Mouse (Mus musculus) CH12.LX (cell line): ENCODE data around the gene Sdf4. TPM values are rescaled to one million over a fixed set of nuclear protein-coding genes. Genes with fewer than 3 reads are reported as not detected.

Experiments
- DNase-seq: peaks from one replicate; pipeline ENCODE4 v3.0.0-alpha.2; 2013; ENCODE audit errors: extremely low read depth
- H3K27ac ChIP-seq: 2 replicates; pipeline ENCODE4 v1.5.1; 2012; ENCODE audit warnings: low read depth, mild to moderate bottlenecking, control low read depth, moderate library complexity; ENCODE audit not compliant: insufficient read depth
- H3K27me3 ChIP-seq: replicated peaks from 2 replicates; pipeline ENCODE3; 2012; ENCODE audit warnings: inconsistent platforms
- H3K36me3 ChIP-seq, 2 experiments: replicated peaks in 1 of 2; 2 replicates each; pipeline versions ENCODE3 to v1.6.1; 2012; ENCODE audit warnings: inconsistent platforms in 1 of 2, low read length in 1 of 2, mild to moderate bottlenecking in 1 of 2, mixed read lengths in 1 of 2, moderate library complexity in 1 of 2; ENCODE audit not compliant: control insufficient read depth in 1 of 2, insufficient read depth in 1 of 2
- H3K4me1 ChIP-seq, 2 experiments: 2 replicates each; pipeline ENCODE4 v1.6.1; 2012; ENCODE audit warnings: inconsistent platforms in 1 of 2, moderate library complexity in 1 of 2; ENCODE audit not compliant: insufficient read depth in 2 of 2, control insufficient read depth in 1 of 2
- H3K4me2 ChIP-seq: 2 replicates; pipeline ENCODE4 v1.6.1; 2012; ENCODE audit warnings: low read depth, mild to moderate bottlenecking, control low read depth; ENCODE audit not compliant: poor library complexity, insufficient read depth, severe bottlenecking
- H3K4me3 ChIP-seq, 3 experiments: fragments of 150-350 bp in 1 of 3; sonication (generic) in 1 of 3; replicated peaks in 1 of 3; 2 replicates each; pipeline versions ENCODE3 to v1.5.1; 2011 to 2012; ENCODE audit warnings: low read depth in 2 of 3, low read length in 2 of 3, mild to moderate bottlenecking in 2 of 3, moderate library complexity in 2 of 3, control low read depth in 1 of 3, improper control_type of control experiment in 1 of 3, inconsistent platforms in 1 of 3, mixed read lengths in 1 of 3; ENCODE audit not compliant: poor library complexity in 1 of 3
- H3K79me2 ChIP-seq: replicated peaks from 2 replicates; pipeline ENCODE4 v1.6.1; 2012; ENCODE audit warnings: mild to moderate bottlenecking, moderate library complexity; ENCODE audit not compliant: control insufficient read depth, poor library complexity, insufficient read depth, severe bottlenecking; ENCODE audit errors: extremely low read depth
- H3K9ac ChIP-seq: 2 replicates; pipeline ENCODE4 v1.6.1; 2012; ENCODE audit warnings: low read depth, mild to moderate bottlenecking, control low read depth, moderate library complexity; ENCODE audit not compliant: insufficient read depth
- H3K9me3 ChIP-seq: replicated peaks from 2 replicates; pipeline ENCODE3; 2012; ENCODE audit warnings: low read length, inconsistent platforms, mixed read lengths
- CHD1 ChIP-seq: IDR thresholded peaks from 2 replicates; pipeline ENCODE4 v1.6.1; 2012; ENCODE audit warnings: low read depth, low read length, improper control_type of control experiment, inconsistent platforms
- CHD2 ChIP-seq: IDR thresholded peaks from 2 replicates; pipeline ENCODE4 v1.6.1; 2011; ENCODE audit warnings: low read length, improper control_type of control experiment
- CTCF ChIP-seq, 2 experiments: IDR thresholded peaks in 1 of 2; conservative IDR thresholded peaks in 1 of 2; 2 replicates each; pipeline ENCODE4 v1.5.1; 2011 to 2012; ENCODE audit warnings: low read depth in 2 of 2, low read length in 2 of 2, improper control_type of control experiment in 1 of 2, inconsistent platforms in 1 of 2, mild to moderate bottlenecking in 1 of 2, moderate library complexity in 1 of 2
- E2F4 ChIP-seq: IDR thresholded peaks from 2 replicates; pipeline ENCODE4 v1.6.1; 2011; ENCODE audit warnings: low read depth, low read length, improper control_type of control experiment; ENCODE audit not compliant: insufficient replicate concordance
- ELF1 ChIP-seq: IDR thresholded peaks from 2 replicates; pipeline ENCODE4 v1.6.1; 2014; ENCODE audit warnings: low read depth, mild to moderate bottlenecking, inconsistent platforms, low read length, improper control_type of control experiment
- ETS1 ChIP-seq: conservative IDR thresholded peaks from 2 replicates; pipeline ENCODE4 v1.6.1; 2012; ENCODE audit warnings: low read depth, mild to moderate bottlenecking, inconsistent platforms, low read length, improper control_type of control experiment, moderate library complexity
- MAZ ChIP-seq: IDR thresholded peaks from 2 replicates; pipeline ENCODE4 v1.6.1; 2012; ENCODE audit warnings: low read depth, mild to moderate bottlenecking, inconsistent platforms, low read length, improper control_type of control experiment, moderate library complexity
- MXI1 ChIP-seq: IDR thresholded peaks from 2 replicates; pipeline ENCODE4 v1.6.1; 2011; ENCODE audit warnings: mild to moderate bottlenecking, low read depth, low read length, improper control_type of control experiment
- MYC ChIP-seq: IDR thresholded peaks from 2 replicates; pipeline ENCODE4 v1.6.1; 2011; ENCODE audit warnings: low read depth, mild to moderate bottlenecking, improper control_type of control experiment, low read length
- NELFE ChIP-seq: IDR thresholded peaks from 2 replicates; pipeline ENCODE4 v1.6.1; 2011; ENCODE audit warnings: low read depth, low read length, improper control_type of control experiment
- PAX5 ChIP-seq: IDR thresholded peaks from 2 replicates; pipeline ENCODE4 v1.6.1; 2012; ENCODE audit warnings: low read length, inconsistent platforms, mixed read lengths
- POLR2A ChIP-seq: IDR thresholded peaks from 2 replicates; pipeline ENCODE4 v1.6.1; 2011; ENCODE audit warnings: low read depth, mild to moderate bottlenecking, improper control_type of control experiment, low read length
- RAD21 ChIP-seq: IDR thresholded peaks from 2 replicates; pipeline ENCODE4 v1.6.1; 2011; ENCODE audit warnings: low read depth, mild to moderate bottlenecking, low read length, improper control_type of control experiment, moderate library complexity
- RCOR1 ChIP-seq: conservative IDR thresholded peaks from 2 replicates; pipeline ENCODE4 v1.6.1; 2012; ENCODE audit warnings: low read depth, mild to moderate bottlenecking, inconsistent platforms, low read length, improper control_type of control experiment
- TCF12 ChIP-seq: IDR thresholded peaks from 2 replicates; pipeline ENCODE4 v1.6.1; 2014; ENCODE audit warnings: low read depth, mild to moderate bottlenecking, inconsistent platforms, low read length, improper control_type of control experiment
- UBTF ChIP-seq: IDR thresholded peaks from 2 replicates; pipeline ENCODE4 v1.6.1; 2012; ENCODE audit warnings: low read depth, mild to moderate bottlenecking, inconsistent platforms, low read length, improper control_type of control experiment, moderate library complexity
- ZMIZ1 ChIP-seq: IDR thresholded peaks from 2 replicates; pipeline ENCODE4 v1.6.1; 2012; ENCODE audit warnings: low read depth, mild to moderate bottlenecking, inconsistent platforms, low read length, improper control_type of control experiment
- ZNF384 ChIP-seq: IDR thresholded peaks from 2 replicates; pipeline ENCODE4 v1.6.1; 2012; ENCODE audit warnings: low read depth, low read length, improper control_type of control experiment, inconsistent platforms
- dilution Hi-C: fragments of 300-500 bp; cut with MboI; formaldehyde crosslinking; loops from 2 replicates; pipeline ENCODE4 v1.14.3; 2020; ENCODE audit warnings: low sequenced_read_pairs; ENCODE audit not compliant: extremely low pct_unique_long_range_greater_than_20kb, extremely low pct_ligation_motif_present
- in situ Hi-C: fragments of 300-500 bp; cut with MboI; formaldehyde crosslinking; loops from 3 replicates; pipeline ENCODE4 v1.14.3; 2019; ENCODE audit warnings: low sequenced_read_pairs, low pct_ligation_motif_present, low pct_unique_long_range_greater_than_20kb, mixed read lengths
- polyA plus RNA-seq: library from polyadenylated mRNA; unstranded; fragments of >175 nt; gene quantifications from 2 replicates; pipeline ENCODE4 v1.2.1, GENCODE M21; 2012; ENCODE audit warnings: low read depth; ENCODE audit not compliant: insufficient read length
- total RNA-seq, 2 experiments: library from RNA; depleted of rRNA; stranded (reverse); fragments of 300-350 nt in 1 of 2; fragments of >200 nt in 1 of 2; gene quantifications; 2 replicates each; pipeline ENCODE4 v1.2.3; 2012 to 2014

The Sdf4 gene
- total and polyA plus RNA-seq, 3 experiments = 167 to 211 (median 210) TPM

- H3K4me3 ChIP-seq = peak within 1 kb of the TSS; percentile 19 to 60 (median 36)
- no peaks in the 10 kb centered on the region for H3K79me2 ChIP-seq
- no peaks in the 10 kb centered on the region for H3K27me3 ChIP-seq
- H3K27ac ChIP-seq = no peak within 1 kb of the TSS
- TF ChIP-seq MXI1 = peak; percentile 45; the same call in 1 of the 2 replicates
- TF ChIP-seq RCOR1 = no peak
- TF ChIP-seq ETS1 = no peak
- TF ChIP-seq ELF1 = no peak
- TF ChIP-seq CTCF (conservative IDR thresholded peaks at IDR 0.05 in 1 of 2, IDR thresholded peaks at IDR 0.05 in 1 of 2; ENCODE audit: low read depth in 2 of 2, low read length in 2 of 2) = no peak
- TF ChIP-seq E2F4 = no peak
- TF ChIP-seq POLR2A = 0 out of 2 replicates have a peak, but pooled peaks have one; percentile 20
- in situ Hi-C loops (loop anchor here (10.0 kb wide), 1 partner anchor 132 kb away; no protein-coding TSS in a partner anchor), dilution Hi-C loops (no loop called here)
- no peak within 1 kb of the TSS; the same call in 1 of the 2 replicates for H3K4me2 ChIP-seq
- peaks cover 29 to 68% of the 10 kb centered on the region in 2 experiments for H3K36me3 ChIP-seq
- H3K9ac ChIP-seq = no peak within 1 kb of the TSS
- peak; percentile 72 for DNase-seq
- H3K4me1 ChIP-seq = peaks cover 0 to 28% of the 10 kb centered on the region in 2 experiments; a peak in 2 of 4 replicates
- H3K9me3 ChIP-seq = no peaks in the 10 kb centered on the region
Measured at GRCm38 (mm10) chr4:155962167-155962971, 30.3 kb upstream of the Sdf4 start, which contains the start of gene C1qtnf12. Gene C1qtnf12 (plus strand): TSS chr4:155962318.

GRCm38 (mm10) chr4:155963106-155963505 lies 29.6 kb upstream of the Sdf4 start:
- TF ChIP-seq ZNF384 = no peak
- no peak for TF ChIP-seq RAD21
- no peak for TF ChIP-seq NELFE
- TF ChIP-seq CHD2 = no peak
- no peak for TF ChIP-seq MYC
- TF ChIP-seq ZMIZ1 = no peak
- no peak for TF ChIP-seq MAZ
- TF ChIP-seq CHD1 = no peak
- no peak for TF ChIP-seq TCF12
- TF ChIP-seq UBTF = no peak
- no peak for TF ChIP-seq MXI1
- TF ChIP-seq PAX5 = no peak
- TF ChIP-seq, all 38 proteins: peak for 0
- dilution Hi-C loops = no loop called here
- Histone ChIP-seq H3K4me1 (peaks cover 0 to 28% of the 10 kb centered on the region in 2 experiments; a peak in 2 of 4 replicates), H3K79me2 (no peaks in the 10 kb centered on the region), H3K9me3 (no peaks in the 10 kb centered on the region), H3K9ac (no peak overlapping the region), H3K4me2 (no peak overlapping the region), H3K4me3 (peak overlapping the region in 2 of 3 experiments; percentile 36 to 60), H3K36me3 (peaks cover 23 to 61% of the 10 kb centered on the region in 2 experiments), H3K27ac (no peak overlapping the region), H3K27me3 (no peaks in the 10 kb centered on the region)
- DNase-seq = no peak
- in situ Hi-C loops = loop anchor here (10.0 kb wide), 1 partner anchor 132 kb away; no protein-coding TSS in a partner anchor
